Mouse (Mus musculus): ENCODE measurements around the gene Ptprs. TPM values are rescaled to one million over a fixed set of nuclear protein-coding genes. Genes with fewer than 3 reads are reported as not detected.

Gene Ptprs
- 276 and 292 TPM in 2 replicates for polyA plus RNA-seq (2015; fragmentation: Nextera tagmentation; extraction: Ambion mirVana)

GRCm38 (mm10) chr17:56476402-56476752 lies at the start of gene Ptprs:
Gene Ptprs (minus strand): TSS chr17:56476483.
- peak within 1 kb of the TSS; percentile 87 for H3K4me3 ChIP-seq
- H3K36me3 ChIP-seq (ENCODE audit: poor library complexity, severe bottlenecking): no peaks in the 10 kb centered on the region
- peaks cover 31% of the 10 kb centered on the region for H3K4me1 ChIP-seq
- peak within 1 kb of the TSS; percentile 98 for H3K9ac ChIP-seq
- ATAC-seq: peak; percentile 88
- 0% methylated on average over 11 of the region's 27 CpGs for WGBS
- no peaks in the 10 kb centered on the region for H3K9me3 ChIP-seq (replicated peaks)
- H3K4me2 ChIP-seq: peak within 1 kb of the TSS; percentile 99
- peak within 1 kb of the TSS; percentile 97 for H3K27ac ChIP-seq
- no peaks in the 10 kb centered on the region for H3K27me3 ChIP-seq

DNA sequence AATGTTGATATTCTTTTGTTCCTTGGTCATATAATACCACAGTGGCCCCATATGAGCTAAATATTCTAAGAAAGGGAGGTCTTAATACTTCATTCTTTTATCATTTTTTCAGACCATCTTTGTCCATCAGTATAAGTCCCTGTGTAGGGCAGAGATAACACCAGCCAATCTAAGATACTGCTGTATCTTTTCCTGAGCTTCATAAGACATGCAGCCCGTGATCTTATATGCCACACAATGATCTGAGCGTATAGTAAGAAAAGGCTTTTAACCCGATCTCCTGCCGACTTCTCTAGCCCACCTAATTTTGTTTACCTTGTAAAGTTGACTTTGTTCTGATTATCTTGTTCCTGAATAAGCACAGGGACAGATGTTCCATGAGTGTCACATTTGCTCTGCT lies 48.7 kb upstream of the Ptprs start:
- 85% methylated on average over 4 of the region's 4 CpGs for WGBS
- H3K4me1 ChIP-seq: no peaks in the 10 kb centered on the region
- no peak overlapping the region for H3K4me2 ChIP-seq
- no peaks in the 10 kb centered on the region for H3K9me3 ChIP-seq (replicated peaks)
- no peak overlapping the region for H3K9ac ChIP-seq
- H3K27ac ChIP-seq: no peak overlapping the region
- no peaks in the 10 kb centered on the region for H3K27me3 ChIP-seq
- H3K36me3 ChIP-seq (ENCODE audit: poor library complexity, severe bottlenecking): no peaks in the 10 kb centered on the region
- H3K4me3 ChIP-seq: no peak overlapping the region
- ATAC-seq: no peak

DNA sequence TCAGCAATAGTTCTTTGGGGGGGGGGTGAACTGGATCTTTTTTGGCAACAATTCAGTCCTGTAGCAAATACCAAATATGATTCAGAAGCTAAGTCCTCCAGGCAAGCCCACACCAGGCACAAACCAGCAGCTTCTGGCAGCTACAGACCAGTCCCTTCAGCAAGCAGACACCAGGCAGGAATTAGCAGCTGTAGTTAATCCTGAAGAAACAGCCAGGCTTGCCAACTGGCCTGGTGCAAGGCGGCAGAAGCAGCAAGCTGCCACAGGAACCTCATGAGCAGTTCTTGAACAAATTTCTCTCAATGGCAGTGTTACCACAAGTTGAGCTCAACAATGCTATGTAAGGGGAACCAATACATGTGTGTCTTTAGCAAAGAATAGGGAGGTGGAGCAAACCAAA lies 46.5 kb upstream of the Ptprs start:
- WGBS: 67% methylated on average over 1 of the region's 1 CpGs
- H3K27ac ChIP-seq: no peak overlapping the region
- H3K9ac ChIP-seq: no peak overlapping the region
- H3K36me3 ChIP-seq (ENCODE audit: poor library complexity, severe bottlenecking): no peaks in the 10 kb centered on the region
- no peaks in the 10 kb centered on the region for H3K27me3 ChIP-seq
- H3K4me3 ChIP-seq: no peak overlapping the region
- no peak for ATAC-seq
- H3K4me1 ChIP-seq: no peaks in the 10 kb centered on the region
- no peak overlapping the region for H3K4me2 ChIP-seq
- no peaks in the 10 kb centered on the region for H3K9me3 ChIP-seq (replicated peaks)

GRCm38 (mm10) chr17:56515690-56516410 lies 39.6 kb upstream of the Ptprs start:
- peak overlapping the region; percentile 54 for H3K9ac ChIP-seq
- H3K9me3 ChIP-seq (replicated peaks): peaks cover 3% of the 10 kb centered on the region; the same call in 1 of the 2 replicates
- H3K36me3 ChIP-seq (ENCODE audit: poor library complexity, severe bottlenecking): no peaks in the 10 kb centered on the region
- 5% methylated on average over 13 of the region's 13 CpGs for WGBS
- H3K4me3 ChIP-seq: no peak overlapping the region; the same call in 1 of the 2 replicates
- peak overlapping the region; percentile 94 for H3K27ac ChIP-seq
- H3K4me1 ChIP-seq: peaks cover 46% of the 10 kb centered on the region
- H3K4me2 ChIP-seq: peak overlapping the region; percentile 34
- ATAC-seq: peak; percentile 88
- H3K27me3 ChIP-seq: peaks cover 20% of the 10 kb centered on the region

DNA sequence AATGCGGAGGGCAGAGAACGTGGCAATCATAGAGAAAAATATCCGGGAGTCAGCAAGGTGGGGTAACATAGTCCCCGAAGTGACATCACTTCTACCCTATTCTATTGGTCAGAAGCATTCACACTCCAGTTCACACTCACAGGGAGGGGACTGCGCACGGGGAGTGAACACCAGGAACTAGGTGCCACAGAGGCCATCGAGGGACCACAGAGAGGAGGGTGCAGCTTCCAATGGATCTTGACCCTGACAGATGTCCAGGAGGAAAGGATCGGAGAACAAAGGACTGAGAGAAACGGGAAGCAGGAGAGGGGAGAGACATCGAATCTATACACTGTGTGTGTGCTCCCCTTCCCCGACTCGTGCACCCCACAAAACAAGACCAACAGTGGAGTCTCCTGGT lies 38.6 kb upstream of the Ptprs start:
- Histone ChIP-seq H3K4me3 (no peak overlapping the region), H3K4me2 (peak overlapping the region; percentile 34; the same call in 1 of the 2 replicates), H3K9me3 (replicated peaks) (peaks cover 3% of the 10 kb centered on the region; the same call in 1 of the 2 replicates), H3K36me3 (ENCODE audit: poor library complexity, severe bottlenecking) (no peaks in the 10 kb centered on the region), H3K4me1 (peaks cover 55% of the 10 kb centered on the region), H3K9ac (peak overlapping the region; percentile 54), H3K27me3 (peaks cover 29% of the 10 kb centered on the region), H3K27ac (peak overlapping the region; percentile 94)
- 41% methylated on average over 12 of the region's 12 CpGs for WGBS
- ATAC-seq: no peak

GRCm38 (mm10) chr17:56514330-56514729 lies 38.0 kb upstream of the Ptprs start:
- peaks cover 58% of the 10 kb centered on the region for H3K4me1 ChIP-seq
- peaks cover 29% of the 10 kb centered on the region for H3K27me3 ChIP-seq
- no peak for ATAC-seq
- no peak overlapping the region for H3K4me2 ChIP-seq
- H3K4me3 ChIP-seq: no peak overlapping the region
- H3K9me3 ChIP-seq (replicated peaks): peaks cover 3% of the 10 kb centered on the region; the same call in 1 of the 2 replicates
- H3K9ac ChIP-seq: no peak overlapping the region
- peak overlapping the region; percentile 94; the same call in 1 of the 2 replicates for H3K27ac ChIP-seq
- no peaks in the 10 kb centered on the region for H3K36me3 ChIP-seq (ENCODE audit: poor library complexity, severe bottlenecking)

DNA sequence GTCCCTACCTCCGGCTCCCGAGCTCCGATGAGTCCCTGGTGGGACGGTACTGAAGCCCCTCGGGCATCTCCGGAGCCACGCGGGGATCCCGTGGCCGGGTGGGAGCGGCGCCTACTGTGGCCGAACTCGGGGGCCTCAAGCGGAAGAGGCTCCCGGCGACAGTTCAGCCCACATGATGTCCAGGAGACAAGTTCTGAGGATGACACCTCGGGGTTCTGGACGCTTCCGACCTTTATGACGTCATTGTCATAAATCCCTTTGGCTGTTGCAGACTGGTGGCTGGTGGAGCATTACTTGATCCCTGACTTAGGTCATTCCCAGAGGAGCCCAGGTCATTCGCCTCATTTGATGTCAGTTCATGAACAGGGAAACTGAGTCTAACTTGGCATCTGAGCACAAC lies 36.0 kb upstream of the Ptprs start, which contains the start of gene Znrf4:
TSS of gene Znrf4 (minus strand) at position 122 of the 400 bp plus-strand sequence.
- Histone ChIP-seq H3K27me3 (peaks cover 29% of the 10 kb centered on the region), H3K27ac (peak within 1 kb of the TSS; percentile 97), H3K4me1 (peaks cover 73% of the 10 kb centered on the region), H3K36me3 (ENCODE audit: poor library complexity, severe bottlenecking) (no peaks in the 10 kb centered on the region), H3K4me2 (peak within 1 kb of the TSS; percentile 51), H3K9me3 (replicated peaks) (peaks cover 3% of the 10 kb centered on the region; the same call in 1 of the 2 replicates), H3K4me3 (peak within 1 kb of the TSS; percentile 24), H3K9ac (peak within 1 kb of the TSS; percentile 52)
- WGBS: 66% methylated on average over 22 of the region's 22 CpGs
- ATAC-seq: no peak

GRCm38 (mm10) chr17:56511707-56512090 lies 35.4 kb upstream of the Ptprs start:
- Histone ChIP-seq H3K36me3 (ENCODE audit: poor library complexity, severe bottlenecking) (no peaks in the 10 kb centered on the region), H3K4me3 (peak overlapping the region; percentile 24), H3K27me3 (peaks cover 29% of the 10 kb centered on the region), H3K4me1 (peaks cover 76% of the 10 kb centered on the region), H3K27ac (peak overlapping the region; percentile 22; the same call in 1 of the 2 replicates), H3K9ac (0 out of 2 replicates have a peak overlapping the region, but pooled peaks have one; percentile 52), H3K4me2 (peak overlapping the region; percentile 51), H3K9me3 (replicated peaks) (peaks cover 2% of the 10 kb centered on the region; the same call in 1 of the 2 replicates)
- WGBS: 24% methylated on average over 29 of the region's 29 CpGs
- ATAC-seq: no peak

DNA sequence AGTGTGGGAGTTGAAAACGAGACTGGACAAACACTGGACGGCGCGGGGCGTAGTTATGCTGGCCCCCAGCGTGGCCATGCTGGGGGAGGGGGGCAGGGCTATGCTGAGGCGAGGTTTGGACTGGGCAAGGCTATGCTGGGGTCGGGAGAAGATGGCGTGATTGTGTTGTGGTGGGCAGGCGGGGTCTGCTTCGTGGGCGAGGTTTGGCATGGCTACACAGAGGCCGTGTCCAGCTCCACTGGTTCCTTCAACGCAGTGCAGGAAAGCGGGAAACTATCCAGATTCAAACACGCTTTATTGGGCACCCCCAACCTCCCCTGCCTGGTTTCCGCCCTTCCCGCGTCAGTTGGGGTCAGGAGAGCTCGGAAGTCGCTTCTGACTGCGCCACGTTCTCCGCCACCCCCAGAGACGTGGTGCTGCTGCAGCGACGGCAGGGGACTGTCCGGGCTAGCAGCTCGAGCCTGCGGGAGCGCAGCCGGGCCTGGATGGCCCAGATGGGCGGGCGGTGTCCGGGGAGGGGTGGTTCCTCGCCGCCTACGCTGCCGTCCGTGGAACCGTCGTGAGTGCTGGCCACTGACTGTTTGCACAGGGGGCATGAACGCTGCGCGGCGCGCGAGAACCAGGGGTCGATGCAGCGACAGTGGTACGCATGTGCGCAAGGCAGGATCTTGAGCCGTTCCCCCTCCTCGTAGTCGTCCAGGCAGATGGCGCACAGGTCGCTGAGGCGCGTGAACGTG lies 34.9 kb upstream of the Ptprs start:
- H3K36me3 ChIP-seq (ENCODE audit: poor library complexity, severe bottlenecking): no peaks in the 10 kb centered on the region
- H3K27me3 ChIP-seq: peaks cover 29% of the 10 kb centered on the region
- peak overlapping the region; percentile 24 for H3K4me3 ChIP-seq
- ATAC-seq: no peak
- 11% methylated on average over 60 of the region's 60 CpGs for WGBS
- peak overlapping the region; percentile 52 for H3K9ac ChIP-seq
- peak overlapping the region; percentile 97 for H3K27ac ChIP-seq
- H3K9me3 ChIP-seq (replicated peaks): no peaks in the 10 kb centered on the region
- peak overlapping the region; percentile 51 for H3K4me2 ChIP-seq
- peaks cover 75% of the 10 kb centered on the region for H3K4me1 ChIP-seq

DNA sequence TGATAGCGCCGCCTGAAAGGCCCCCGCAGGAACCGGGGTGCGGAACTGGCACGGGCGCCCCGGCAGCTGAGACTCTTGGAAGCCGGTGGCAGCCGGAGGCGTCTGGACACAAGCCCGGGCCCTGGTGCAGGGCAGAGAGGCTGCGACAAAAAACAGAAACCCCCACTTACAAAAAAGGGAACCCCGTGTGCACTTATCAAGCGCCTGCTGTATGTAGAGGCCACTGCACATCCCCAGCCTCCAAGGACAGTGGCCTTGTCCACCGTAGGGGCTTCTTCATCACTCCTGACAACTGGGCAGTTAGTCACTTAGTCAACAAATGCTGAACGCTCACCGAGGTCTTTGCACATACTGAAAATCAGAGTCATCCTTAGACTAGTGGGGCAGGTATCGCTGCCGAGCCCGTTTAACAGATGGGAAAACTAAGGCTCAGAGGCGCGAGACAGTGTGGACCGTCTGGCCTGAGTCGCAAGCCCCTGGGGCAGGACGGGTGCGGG lies 34.2 kb upstream of the Ptprs start:
- 27% methylated on average over 27 of the region's 27 CpGs for WGBS
- Histone ChIP-seq H3K4me3 (peak overlapping the region; percentile 24; the same call in 1 of the 2 replicates), H3K27me3 (peaks cover 29% of the 10 kb centered on the region), H3K27ac (peak overlapping the region; percentile 97), H3K4me1 (peaks cover 75% of the 10 kb centered on the region), H3K4me2 (peak overlapping the region; percentile 51), H3K36me3 (ENCODE audit: poor library complexity, severe bottlenecking) (no peaks in the 10 kb centered on the region), H3K9me3 (replicated peaks) (no peaks in the 10 kb centered on the region), H3K9ac (peak overlapping the region; percentile 48; the same call in 1 of the 2 replicates)
- ATAC-seq: no peak

DNA sequence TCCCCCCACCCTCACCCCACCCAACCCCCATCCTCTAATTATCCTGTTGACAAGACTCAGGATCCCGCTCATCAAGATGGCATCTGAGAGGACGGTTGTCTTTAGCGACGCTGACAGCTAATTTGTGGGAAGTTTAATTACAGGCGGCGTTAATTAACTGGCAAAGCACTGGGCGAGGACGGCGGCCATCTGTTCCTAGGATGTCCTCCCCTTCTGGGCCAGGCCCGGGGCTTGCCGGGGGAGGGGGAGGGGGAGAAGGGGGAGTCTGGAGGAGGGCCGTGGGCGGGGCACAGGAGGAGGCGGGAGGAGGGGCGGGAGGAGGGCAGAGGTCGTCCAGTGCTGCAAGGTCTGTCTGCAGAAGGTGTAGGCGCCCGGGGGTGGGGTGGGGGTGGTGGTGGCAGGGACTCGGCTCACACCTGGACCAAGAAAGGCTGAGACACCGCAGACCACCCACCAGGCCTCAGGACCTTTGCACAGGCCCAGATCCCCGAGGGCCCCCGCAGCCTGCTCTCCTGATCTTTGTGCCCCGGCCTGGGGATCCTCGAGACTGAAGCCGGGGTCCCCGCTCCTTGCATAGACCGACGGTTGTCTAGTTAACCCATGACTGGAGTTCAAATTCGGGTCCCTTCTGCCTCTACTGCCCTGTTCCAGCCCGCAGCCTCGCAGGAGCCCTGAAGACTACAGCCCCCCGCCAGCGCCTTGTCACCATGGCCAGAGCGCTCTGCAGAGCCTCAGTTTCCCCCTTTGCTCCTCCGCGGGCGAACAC lies 33.6 kb upstream of the Ptprs start:
- Histone ChIP-seq H3K36me3 (ENCODE audit: poor library complexity, severe bottlenecking) (no peaks in the 10 kb centered on the region), H3K9ac (peak overlapping the region; percentile 48; the same call in 1 of the 2 replicates), H3K4me1 (peaks cover 72% of the 10 kb centered on the region), H3K4me2 (peak overlapping the region; percentile 41), H3K27ac (peak overlapping the region; percentile 97), H3K27me3 (peaks cover 29% of the 10 kb centered on the region), H3K4me3 (no peak overlapping the region), H3K9me3 (replicated peaks) (no peaks in the 10 kb centered on the region)
- ATAC-seq: peak; percentile 70
- WGBS: 7% methylated on average over 30 of the region's 37 CpGs
